Mouse (Mus musculus) G1E (cell line): ENCODE data around the gene Flywch1. TPM values are rescaled to one million over a fixed set of nuclear protein-coding genes. Genes with fewer than 3 reads are reported as not detected.

Experiments used
- ATAC-seq: 2 replicates; pipeline ENCODE4 v1.8.0; 2016; ENCODE audit warnings: mild to moderate bottlenecking; ENCODE audit not compliant: insufficient number of reproducible peaks, poor library complexity, low FRiP score, severe bottlenecking; ENCODE audit errors: extremely low read depth
- DNase-seq: peaks from one replicate; pipeline ENCODE4 v3.0.0; 2012; ENCODE audit warnings: low spot score
- H3K27me3 ChIP-seq: 2 replicates; pipeline ENCODE4 v1.6.1; 2012; ENCODE audit warnings: mild to moderate bottlenecking, low read length, inconsistent platforms; ENCODE audit not compliant: insufficient read depth
- H3K36me3 ChIP-seq: replicated peaks from 2 replicates; pipeline ENCODE3; 2012; ENCODE audit warnings: mild to moderate bottlenecking, inconsistent platforms
- H3K4me1 ChIP-seq: 2 replicates; pipeline ENCODE4 v1.6.1; 2012; ENCODE audit warnings: low read depth, low read length, inconsistent platforms, mixed read lengths; ENCODE audit not compliant: insufficient read depth
- H3K4me3 ChIP-seq: 2 replicates; pipeline ENCODE4 v1.5.1; 2012; ENCODE audit warnings: low read depth, mild to moderate bottlenecking, inconsistent platforms, low read length, moderate library complexity, mixed read lengths
- H3K9me3 ChIP-seq: replicated peaks from 2 replicates; pipeline ENCODE4 v1.6.1; 2012; ENCODE audit warnings: inconsistent platforms
- CTCF ChIP-seq: IDR thresholded peaks from 2 replicates; pipeline ENCODE4 v1.5.1; 2012; ENCODE audit warnings: low read depth, low read length, inconsistent platforms, mixed read lengths
- GATA1 ChIP-seq: IDR thresholded peaks from 2 replicates; pipeline ENCODE4 v1.6.1; 2012; ENCODE audit warnings: borderline replicate concordance, low read length, inconsistent platforms, mixed read lengths
- GATA2 ChIP-seq: IDR thresholded peaks from 2 replicates; pipeline ENCODE4 v1.6.1; 2012; ENCODE audit warnings: low read depth, low read length, inconsistent platforms, borderline replicate concordance
- POLR2AphosphoS5 ChIP-seq: IDR thresholded peaks from 2 replicates; pipeline ENCODE4 v1.6.1; 2012; ENCODE audit warnings: low read depth, low read length, inconsistent platforms; ENCODE audit not compliant: insufficient replicate concordance
- TAL1 ChIP-seq: conservative IDR thresholded peaks from 2 replicates; pipeline ENCODE4 v1.6.1; 2012; ENCODE audit warnings: low read depth, low read length, inconsistent platforms, mixed read lengths
- polyA plus RNA-seq: library from polyadenylated mRNA; stranded (reverse); fragments of >175 nt; gene quantifications from 2 replicates; pipeline ENCODE4 v1.2.3, GENCODE M21; 2012
- total RNA-seq, 2 experiments: library from RNA; stranded (forward) in 1 of 2; stranded (reverse) in 1 of 2; fragments of 200-1000 nt in 1 of 2; fragments of >200 nt in 1 of 2; fragmentation: Nextera tagmentation in 1 of 2; gene quantifications; 2 replicates each; pipeline ENCODE4 v1.2.3; 2014 to 2017

Flywch1 gene
- total and polyA plus RNA-seq, 3 experiments = 14.1 to 44.6 (median 22.3) TPM

DNA sequence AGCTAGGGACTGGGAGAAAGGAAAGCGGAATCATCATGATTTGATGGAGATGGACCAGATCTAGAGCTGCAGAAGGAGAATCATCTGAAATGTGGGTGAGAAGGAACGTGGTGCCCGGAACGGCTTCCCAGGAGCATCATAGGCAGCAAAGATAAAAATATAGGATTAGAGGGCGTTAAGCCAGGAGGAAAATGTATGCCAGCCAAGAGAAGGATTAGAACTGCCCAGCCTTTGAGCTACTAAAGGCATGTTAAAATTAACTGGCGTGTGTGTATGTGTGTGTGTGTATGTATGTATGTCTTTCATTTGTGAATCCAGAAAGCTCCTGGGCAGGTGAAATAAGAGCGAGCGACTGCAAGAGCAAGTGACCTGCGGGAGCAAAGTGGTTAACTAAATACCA is 68.1 kb downstream of the Flywch1 start:
- peaks cover 17% of the 10 kb centered on the region for H3K4me1 ChIP-seq
- no peak for ATAC-seq
- no peak overlapping the region for H3K4me3 ChIP-seq
- TF ChIP-seq TAL1 (no peak), GATA1 (no peak), POLR2AphosphoS5 (no peak), CTCF (no peak), GATA2 (no peak)
- no peak for DNase-seq
- no peaks in the 10 kb centered on the region for H3K9me3 ChIP-seq
- peaks cover 49% of the 10 kb centered on the region for H3K27me3 ChIP-seq
- H3K36me3 ChIP-seq = no peaks in the 10 kb centered on the region

Other genes starting within 250 kb of the Flywch1 start
Only the 20 nearest of the 28 such genes appear.
- not detected in 2 replicates for gene Mmp25, start 126.3 kb downstream of the Flywch1 start, total RNA-seq (2014; fragmentation: Nextera tagmentation)
- 0.06 and 0.11 TPM in 2 replicates for gene Mmp25, start 126.3 kb downstream of the Flywch1 start, total RNA-seq (2017)
- not detected in 2 replicates for gene Mmp25, start 126.3 kb downstream of the Flywch1 start, polyA plus RNA-seq
- not detected in 2 replicates for gene Bicdl2, start 111.1 kb downstream of the Flywch1 start, total RNA-seq (2014; fragmentation: Nextera tagmentation)
- not detected in 2 replicates for gene Bicdl2, start 111.1 kb downstream of the Flywch1 start, total RNA-seq (2017)
- not detected in 2 replicates for gene Bicdl2, start 111.1 kb downstream of the Flywch1 start, polyA plus RNA-seq
- gene Hcfc1r1, start 98.0 kb downstream of the Flywch1 start, total RNA-seq (2014; fragmentation: Nextera tagmentation) = 42.3 and 54.4 TPM in 2 replicates
- gene Hcfc1r1, start 98.0 kb downstream of the Flywch1 start, total RNA-seq (2017) = 44.6 and 48.4 TPM in 2 replicates
- 330 and 356 TPM in 2 replicates for gene Hcfc1r1, start 98.0 kb downstream of the Flywch1 start, polyA plus RNA-seq
- 12.0 and 21.6 TPM in 2 replicates for gene Thoc6, start 97.7 kb downstream of the Flywch1 start, total RNA-seq (2014; fragmentation: Nextera tagmentation)
- gene Thoc6, start 97.7 kb downstream of the Flywch1 start, total RNA-seq (2017) = 44.7 and 48.6 TPM in 2 replicates
- gene Thoc6, start 97.7 kb downstream of the Flywch1 start, polyA plus RNA-seq = 79.7 and 80.0 TPM in 2 replicates
- gene Tnfrsf12a, start 94.1 kb downstream of the Flywch1 start, total RNA-seq (2014; fragmentation: Nextera tagmentation) = 1.3 and 3.4 TPM in 2 replicates
- gene Tnfrsf12a, start 94.1 kb downstream of the Flywch1 start, total RNA-seq (2017) = 5.0 and 5.7 TPM in 2 replicates
- gene Tnfrsf12a, start 94.1 kb downstream of the Flywch1 start, polyA plus RNA-seq = 4.8 and 5.5 TPM in 2 replicates
- gene Cldn6, start 92.4 kb downstream of the Flywch1 start, total RNA-seq (2014; fragmentation: Nextera tagmentation) = not detected in 2 replicates
- not detected in 2 replicates for gene Cldn6, start 92.4 kb downstream of the Flywch1 start, total RNA-seq (2017)
- not detected in 2 replicates for gene Cldn6, start 92.4 kb downstream of the Flywch1 start, polyA plus RNA-seq
- gene Cldn9, start 87.6 kb downstream of the Flywch1 start, total RNA-seq (2014; fragmentation: Nextera tagmentation) = not detected in 2 replicates
- gene Cldn9, start 87.6 kb downstream of the Flywch1 start, total RNA-seq (2017) = not detected in 2 replicates
- not detected in 2 replicates for gene Cldn9, start 87.6 kb downstream of the Flywch1 start, polyA plus RNA-seq
- not detected in 2 replicates for gene 1520401A03Rik, start 48.8 kb downstream of the Flywch1 start, total RNA-seq (2014; fragmentation: Nextera tagmentation)
- 0.05 TPM in 1 of 2 replicates, not detected in the other for gene 1520401A03Rik, start 48.8 kb downstream of the Flywch1 start, total RNA-seq (2017)
- gene 1520401A03Rik, start 48.8 kb downstream of the Flywch1 start, polyA plus RNA-seq = 0.02 TPM in 1 of 2 replicates, not detected in the other
- gene Pkmyt1, start 45.3 kb downstream of the Flywch1 start, total RNA-seq (2014; fragmentation: Nextera tagmentation) = 33.5 and 41.1 TPM in 2 replicates
- 10.8 and 12.9 TPM in 2 replicates for gene Pkmyt1, start 45.3 kb downstream of the Flywch1 start, total RNA-seq (2017)
- gene Pkmyt1, start 45.3 kb downstream of the Flywch1 start, polyA plus RNA-seq = 125 and 147 TPM in 2 replicates
- gene Paqr4, start 30.7 kb downstream of the Flywch1 start, total RNA-seq (2014; fragmentation: Nextera tagmentation) = 0.39 and 1.9 TPM in 2 replicates
- 2.6 and 3.2 TPM in 2 replicates for gene Paqr4, start 30.7 kb downstream of the Flywch1 start, total RNA-seq (2017)
- 2.3 and 3.5 TPM in 2 replicates for gene Paqr4, start 30.7 kb downstream of the Flywch1 start, polyA plus RNA-seq
- not detected in 2 replicates for gene Kremen2, start 25.8 kb downstream of the Flywch1 start, total RNA-seq (2014; fragmentation: Nextera tagmentation)
- 0.05 and 0.29 TPM in 2 replicates for gene Kremen2, start 25.8 kb downstream of the Flywch1 start, total RNA-seq (2017)
- gene Kremen2, start 25.8 kb downstream of the Flywch1 start, polyA plus RNA-seq = 1.2 and 1.4 TPM in 2 replicates
- gene Flywch2, start 14.5 kb upstream of the Flywch1 start, total RNA-seq (2014; fragmentation: Nextera tagmentation) = not detected in 2 replicates
- gene Flywch2, start 14.5 kb upstream of the Flywch1 start, total RNA-seq (2017) = 0.12 TPM in 1 of 2 replicates, not detected in the other
- not detected in 2 replicates for gene Flywch2, start 14.5 kb upstream of the Flywch1 start, polyA plus RNA-seq
- 1,039 and 1,150 TPM in 2 replicates for gene Srrm2, start 18.9 kb upstream of the Flywch1 start, total RNA-seq (2014; fragmentation: Nextera tagmentation)
- 66.6 and 86.7 TPM in 2 replicates for gene Srrm2, start 18.9 kb upstream of the Flywch1 start, total RNA-seq (2017)
- gene Srrm2, start 18.9 kb upstream of the Flywch1 start, polyA plus RNA-seq = 141 and 329 TPM in 2 replicates
- 452 and 468 TPM in 2 replicates for gene Elob, start 57.5 kb upstream of the Flywch1 start, total RNA-seq (2014; fragmentation: Nextera tagmentation)
- 171 and 225 TPM in 2 replicates for gene Elob, start 57.5 kb upstream of the Flywch1 start, total RNA-seq (2017)
- gene Elob, start 57.5 kb upstream of the Flywch1 start, polyA plus RNA-seq = 658 and 984 TPM in 2 replicates
- not detected in 2 replicates for gene Prss33, start 64.5 kb upstream of the Flywch1 start, total RNA-seq (2014; fragmentation: Nextera tagmentation)
- 0.11 TPM in 1 of 2 replicates, not detected in the other for gene Prss33, start 64.5 kb upstream of the Flywch1 start, total RNA-seq (2017)
- gene Prss33, start 64.5 kb upstream of the Flywch1 start, polyA plus RNA-seq = not detected in 2 replicates
- not detected in 2 replicates for gene Prss32, start 72.3 kb upstream of the Flywch1 start, total RNA-seq (2014; fragmentation: Nextera tagmentation)
- 0.05 TPM in 1 of 2 replicates, not detected in the other for gene Prss32, start 72.3 kb upstream of the Flywch1 start, total RNA-seq (2017)
- gene Prss32, start 72.3 kb upstream of the Flywch1 start, polyA plus RNA-seq = not detected in 2 replicates
- not detected in 2 replicates for gene Prss41, start 72.6 kb upstream of the Flywch1 start, total RNA-seq (2014; fragmentation: Nextera tagmentation)
- not detected in 2 replicates for gene Prss41, start 72.6 kb upstream of the Flywch1 start, total RNA-seq (2017)
- gene Prss41, start 72.6 kb upstream of the Flywch1 start, polyA plus RNA-seq = not detected in 2 replicates
- gene Prss21, start 96.5 kb upstream of the Flywch1 start, total RNA-seq (2014; fragmentation: Nextera tagmentation) = not detected in 2 replicates
- not detected in 2 replicates for gene Prss21, start 96.5 kb upstream of the Flywch1 start, total RNA-seq (2017)
- not detected in 2 replicates for gene Prss21, start 96.5 kb upstream of the Flywch1 start, polyA plus RNA-seq
- gene Dcpp1, start 109.3 kb upstream of the Flywch1 start, total RNA-seq (2014; fragmentation: Nextera tagmentation) = not detected in 2 replicates
- not detected in 2 replicates for gene Dcpp1, start 109.3 kb upstream of the Flywch1 start, total RNA-seq (2017)
- not detected in 2 replicates for gene Dcpp1, start 109.3 kb upstream of the Flywch1 start, polyA plus RNA-seq
- not detected in 2 replicates for gene Dcpp2, start 109.3 kb upstream of the Flywch1 start, total RNA-seq (2014; fragmentation: Nextera tagmentation)
- gene Dcpp2, start 109.3 kb upstream of the Flywch1 start, total RNA-seq (2017) = 0.22 TPM in 1 of 2 replicates, not detected in the other
- gene Dcpp2, start 109.3 kb upstream of the Flywch1 start, polyA plus RNA-seq = not detected in 2 replicates